Comparison of ENCODE assay signal across 14 mouse cellular contexts in genomic region chr14:8257521-8258334, GRCm38 (mm10). TPM values are rescaled to one million over a fixed set of nuclear protein-coding genes. Genes with fewer than 3 reads are reported as not detected.
DNase-seq lines count a peak whose midpoint lies in the region; ATAC-seq and TF ChIP-seq lines count a peak whose summit lies in the region.
"Had no signal": no experiment of that assay in that cellular context is flagged by ENCODE, and none has a peak within 500 bp of the region (broad histone marks: within the 10 kb centered on the region; RNA-seq: fewer than 3 reads in every experiment).

No protein-coding gene starts in this region.

- H3K9ac ChIP-seq in kidney, embryonic 16.5 days (replicated peaks; ENCODE audit: low read length) = no peak overlapping the region; the same call in 1 of the 2 replicates
- 0 out of 2 replicates have a peak overlapping the region, but pooled peaks have one; percentile 3 for H3K9ac ChIP-seq in intestine, postnatal 0 days (ENCODE audit: low read depth, low read length)
- H3K9ac ChIP-seq in liver, embryonic 16.5 days (ENCODE audit: low read depth, low read length) = peak overlapping the region; percentile 42
- H3K9ac ChIP-seq: embryonic facial prominence, embryonic 15.5 days; midbrain, embryonic 12.5 days had no signal

- H3K9me3 ChIP-seq in erythroblast, embryonic 14.5 days (ENCODE audit: control insufficient read depth, low read length) = no peaks in the 10 kb centered on the region
- no peaks in the 10 kb centered on the region for H3K9me3 ChIP-seq in kidney, embryonic 16.5 days (ENCODE audit: low read length)
- H3K9me3 ChIP-seq in intestine, postnatal 0 days (ENCODE audit: control insufficient read depth) = no peaks in the 10 kb centered on the region
- H3K9me3 ChIP-seq in liver, embryonic 16.5 days (replicated peaks; ENCODE audit: control insufficient read depth, low read length) = no peaks in the 10 kb centered on the region
- H3K9me3 ChIP-seq: embryonic facial prominence, embryonic 15.5 days; midbrain, embryonic 12.5 days had no signal

- ATAC-seq in erythroblast, adult 5-6 weeks (replicated peaks; ENCODE audit: low FRiP score, poor library complexity, severe bottlenecking) = no peak
- no peak for ATAC-seq in kidney, embryonic 16.5 days (ENCODE audit: low FRiP score, low TSS enrichment)
- peak; percentile 37; the same call in 1 of the 2 replicates for ATAC-seq in intestine, postnatal 0 days
- 0 out of 2 replicates have a peak, but pooled peaks have one; percentile 37 for ATAC-seq in liver, embryonic 16.5 days (ENCODE audit: low read depth)
- ATAC-seq: forebrain, embryonic 16.5 days had no signal

- no peak for TF ChIP-seq CTCF in intestine, postnatal 0 days (IDR thresholded peaks at IDR 0.05; ENCODE audit: low read depth)
- no peak for TF ChIP-seq CTCF in gastrocnemius, adult 2 months (IDR thresholded peaks at IDR 0.05)

- WGBS in kidney, embryonic 16.5 days = 49% methylated on average over 7 of the region's 7 CpGs
- 37% methylated on average over 7 of the region's 7 CpGs for WGBS in intestine, postnatal 0 days
- 41% methylated on average over 7 of the region's 7 CpGs for WGBS in liver, embryonic 16.5 days (ENCODE audit: insufficient replicate concordance)

- no peak overlapping the region for H3K27ac ChIP-seq in kidney, embryonic 16.5 days (ENCODE audit: low read length)
- peak overlapping the region; percentile 64 for H3K27ac ChIP-seq in intestine, postnatal 0 days (ENCODE audit: low read depth, low read length)
- peak overlapping the region; percentile 62 for H3K27ac ChIP-seq in liver, embryonic 16.5 days (ENCODE audit: low read length)
- no peak overlapping the region for H3K27ac ChIP-seq in gastrocnemius, adult 2 months
- H3K27ac ChIP-seq: embryonic facial prominence, embryonic 15.5 days; macrophage; midbrain, embryonic 12.5 days had no signal

- no peaks in the 10 kb centered on the region for H3K4me1 ChIP-seq in erythroblast, embryonic 14.5 days (ENCODE audit: control insufficient read depth)
- H3K4me1 ChIP-seq in kidney, embryonic 16.5 days (ENCODE audit: insufficient read depth, low read length) = no peaks in the 10 kb centered on the region
- H3K4me1 ChIP-seq in intestine, postnatal 0 days (replicated peaks; ENCODE audit: control insufficient read depth, insufficient read depth, low read length) = 0 out of 2 replicates have a peak, but pooled peaks cover 2% of the 10 kb centered on the region
- H3K4me1 ChIP-seq in liver, embryonic 16.5 days (ENCODE audit: control insufficient read depth, low read depth, low read length) = no peaks in the 10 kb centered on the region; the same call in none of the 2 replicates
- H3K4me1 ChIP-seq: embryonic facial prominence, embryonic 15.5 days; midbrain, embryonic 12.5 days had no signal

- peak; percentile 60 for DNase-seq in kidney, adult 9 months
- no peak for DNase-seq in spleen, postnatal 36 days (ENCODE audit: low spot score in 2 of 2)
- DNase-seq in gastrocnemius, adult 2 months = no peak
- DNase-seq: cerebellum, adult 8-10 months; layer of hippocampus, adult 9-11 months had no signal

- no peaks in the 10 kb centered on the region; the same call in 1 of the 2 replicates for H3K36me3 ChIP-seq in erythroblast, embryonic 14.5 days (ENCODE audit: control insufficient read depth)
- H3K36me3 ChIP-seq in kidney, embryonic 16.5 days (ENCODE audit: insufficient read depth, low read length) = no peaks in the 10 kb centered on the region
- no peaks in the 10 kb centered on the region for H3K36me3 ChIP-seq in intestine, postnatal 0 days (ENCODE audit: control insufficient read depth, insufficient read depth)
- H3K36me3 ChIP-seq in liver, embryonic 16.5 days (ENCODE audit: control insufficient read depth, insufficient read depth) = no peaks in the 10 kb centered on the region
- H3K36me3 ChIP-seq: embryonic facial prominence, embryonic 15.5 days; midbrain, embryonic 12.5 days had no signal

- no peaks in the 10 kb centered on the region for H3K27me3 ChIP-seq in erythroblast, embryonic 14.5 days (ENCODE audit: control insufficient read depth)
- no peaks in the 10 kb centered on the region for H3K27me3 ChIP-seq in kidney, embryonic 16.5 days (ENCODE audit: insufficient read depth, low read length)
- H3K27me3 ChIP-seq in intestine, postnatal 0 days (replicated peaks; ENCODE audit: control insufficient read depth, insufficient read depth, low read length) = no peaks in the 10 kb centered on the region
- H3K27me3 ChIP-seq in liver, embryonic 16.5 days (ENCODE audit: control insufficient read depth, insufficient read depth, low read depth, low read length) = no peaks in the 10 kb centered on the region

- H3K4me3 ChIP-seq in erythroblast, embryonic 14.5 days (replicated peaks) = peak overlapping the region; percentile 26
- H3K4me3 ChIP-seq in kidney, embryonic 16.5 days (ENCODE audit: low read length) = no peak overlapping the region
- no peak overlapping the region for H3K4me3 ChIP-seq in intestine, postnatal 0 days (ENCODE audit: low read depth, low read length)
- H3K4me3 ChIP-seq in liver, embryonic 16.5 days (ENCODE audit: low read depth, low read length) = peak overlapping the region; percentile 37
- no peak overlapping the region for H3K4me3 ChIP-seq in gastrocnemius, adult 2 months
- H3K4me3 ChIP-seq: embryonic facial prominence, embryonic 15.5 days; midbrain, embryonic 12.5 days had no signal

- H3K4me2 ChIP-seq in kidney, embryonic 16.5 days (replicated peaks; ENCODE audit: low read depth, low read length) = no peak overlapping the region
- peak overlapping the region; percentile 25 for H3K4me2 ChIP-seq in intestine, postnatal 0 days (replicated peaks; ENCODE audit: low read depth)
- H3K4me2 ChIP-seq in liver, embryonic 16.5 days (ENCODE audit: low read depth, low read length) = peak overlapping the region; percentile 43
- H3K4me2 ChIP-seq: embryonic facial prominence, embryonic 15.5 days; midbrain, embryonic 12.5 days had no signal

- intact Hi-C loops in gastrocnemius, adult 2 months (cut with DNase I) = loop anchor here (2.0 to 5.0 kb wide), 2 partner anchors 40 to 165 kb away; no protein-coding TSS in a partner anchor

RNA-seq across cellular contexts. Expression of gene Acox2, which starts 1.4 kb away (rescaled TPM):
- not detected in 2 replicates for polyA plus RNA-seq in erythroblast, embryonic 14.5 days (2012)
- total RNA-seq in erythroblast, adult 5-6 weeks (2015; ENCODE audit: low replicate concordance) = not detected in 2 replicates
- not detected in 2 replicates for total RNA-seq in erythroblast, adult 5-6 weeks (2017; ENCODE audit: low replicate concordance)
- 1.0 and 2.0 TPM in 2 replicates for polyA plus RNA-seq in kidney, embryonic 16.5 days (2015; fragmentation: Nextera tagmentation; extraction: Ambion mirVana)
- 9.3 and 10.8 TPM in 2 replicates for polyA plus RNA-seq in intestine, postnatal 0 days (2015; fragmentation: Nextera tagmentation; extraction: Ambion mirVana)
- polyA plus RNA-seq in liver, embryonic 16.5 days (2015; fragmentation: Nextera tagmentation; extraction: Ambion mirVana) = 63.5 and 74.1 TPM in 2 replicates
- total RNA-seq in gastrocnemius, adult 2 months (2021) = under 1 TPM; 0.28 to 0.54 TPM
- polyA plus RNA-seq: macrophage; midbrain, embryonic 12.5 days had no signal

RNA-seq across cellular contexts. Expression of gene Kctd6, which starts 43.8 kb away (rescaled TPM):
- 0.13 and 0.15 TPM in 2 replicates for polyA plus RNA-seq in erythroblast, embryonic 14.5 days (2012)
- total RNA-seq in erythroblast, adult 5-6 weeks (2015; ENCODE audit: low replicate concordance) = 1.2 and 2.3 TPM in 2 replicates
- total RNA-seq in erythroblast, adult 5-6 weeks (2017; ENCODE audit: low replicate concordance) = 5.4 and 6.6 TPM in 2 replicates
- polyA plus RNA-seq in kidney, embryonic 16.5 days (2015; fragmentation: Nextera tagmentation; extraction: Ambion mirVana) = 3.3 and 3.6 TPM in 2 replicates
- polyA plus RNA-seq in intestine, postnatal 0 days (2015; fragmentation: Nextera tagmentation; extraction: Ambion mirVana) = 18.8 and 19.5 TPM in 2 replicates
- 1.2 TPM in 2 replicates for polyA plus RNA-seq in liver, embryonic 16.5 days (2015; fragmentation: Nextera tagmentation; extraction: Ambion mirVana)
- total RNA-seq in gastrocnemius, adult 2 months (2021) = 1 to 10 TPM; 7.7 to 9.3 TPM

Comparison
In these comparisons a context has a peak if more than half of its experiments do, and no peak if none do; other contexts are left out.
1. H3K4me3 ChIP-seq: peak in erythroblast, embryonic 14.5 days (single experiment) and liver, embryonic 16.5 days (single experiment); none in kidney, embryonic 16.5 days (single experiment), intestine, postnatal 0 days (single experiment) and gastrocnemius, adult 2 months (single experiment).
2. ATAC-seq: peak in intestine, postnatal 0 days (single experiment) and liver, embryonic 16.5 days (single experiment); none in erythroblast, adult 5-6 weeks (single experiment) and kidney, embryonic 16.5 days (single experiment).
3. H3K27ac ChIP-seq: peak in intestine, postnatal 0 days (single experiment) and liver, embryonic 16.5 days (single experiment); none in kidney, embryonic 16.5 days (single experiment) and gastrocnemius, adult 2 months (single experiment).